Mouse (Mus musculus) stomach, embryonic 14.5 days (tissue): ENCODE data around the gene Gm10642. TPM values are rescaled to one million over a fixed set of nuclear protein-coding genes. Genes with fewer than 3 reads are reported as not detected.
A peak's percentile ranks its signal among the peaks of the same experiment; 100 is the strongest.

Experiments used
- ATAC-seq: fragments of 200-750 bp; cut with Nextera tagmentation; 2 replicates; pipeline ENCODE4 v1.8.0; 2017; ENCODE audit warnings: low read depth, moderate TSS enrichment; ENCODE audit not compliant: insufficient number of reproducible peaks, insufficient read depth, low FRiP score
- H3K27ac ChIP-seq: fragments of 300-500 bp; sonication (generic); 2 replicates; pipeline ENCODE4 v1.5.1; 2014; ENCODE audit warnings: mild to moderate bottlenecking, low read length, moderate library complexity, mixed read lengths
- H3K27me3 ChIP-seq: fragments of 300-500 bp; sonication (generic); 2 replicates; pipeline ENCODE4 v1.6.1; 2014; ENCODE audit warnings: low read length, control low read depth, mixed read lengths; ENCODE audit not compliant: control insufficient read depth, insufficient read depth
- H3K36me3 ChIP-seq: fragments of 300-500 bp; sonication (generic); 2 replicates; pipeline ENCODE4 v1.6.1; 2014; ENCODE audit warnings: mild to moderate bottlenecking, control low read depth, low read length, moderate library complexity, mixed read lengths; ENCODE audit not compliant: control insufficient read depth, insufficient read depth
- H3K4me1 ChIP-seq: fragments of 300-500 bp; sonication (generic); 2 replicates; pipeline ENCODE4 v1.6.1; 2014; ENCODE audit warnings: low read length, control low read depth, mixed read lengths; ENCODE audit not compliant: control insufficient read depth, insufficient read depth
- H3K4me2 ChIP-seq: fragments of 300-500 bp; sonication (generic); replicated peaks from 2 replicates; pipeline ENCODE4 v1.6.1; 2014; ENCODE audit warnings: low read depth, low read length, control low read depth
- H3K4me3 ChIP-seq: fragments of 300-500 bp; sonication (generic); 2 replicates; pipeline ENCODE4 v1.5.1; 2014; ENCODE audit warnings: low read depth, low read length, control low read depth
- H3K9ac ChIP-seq: fragments of 300-500 bp; sonication (generic); replicated peaks from 2 replicates; pipeline ENCODE4 v1.6.1; 2014; ENCODE audit warnings: low read depth, mild to moderate bottlenecking, control low read depth, low read length, moderate library complexity, mixed read lengths
- H3K9me3 ChIP-seq: fragments of 300-500 bp; sonication (generic); 2 replicates; pipeline ENCODE4 v1.6.1; 2016; ENCODE audit warnings: low read depth, low read length, control low read depth; ENCODE audit not compliant: control insufficient read depth
- WGBS: fragments of 180-500 bp; shearing (Covaris S2); extraction: QIAGEN DNeasy Blood & Tissue Kit; methylation state at CpG from one replicate; pipeline ENCODE4 v1.1.7; 2014; 5-methylcytosine and 5-hydroxymethylcytosine counted together
- polyA plus RNA-seq: library from polyadenylated mRNA; unstranded; fragments of >200 nt; fragmentation: Nextera tagmentation; extraction: Ambion mirVana; gene quantifications from 2 replicates; pipeline ENCODE4 v1.2.1, GENCODE M21; 2014

The Gm10642 gene
- polyA plus RNA-seq, result 0.26 and 0.38 TPM in 2 replicates

- peak within 1 kb of the TSS; percentile 85 for H3K4me3 ChIP-seq
- H3K27me3 ChIP-seq, result no peaks in the 10 kb centered on the region
- H3K9ac ChIP-seq, result peak within 1 kb of the TSS; percentile 80
- H3K4me2 ChIP-seq, result peak within 1 kb of the TSS; percentile 86
- H3K9me3 ChIP-seq, result no peaks in the 10 kb centered on the region
- H3K27ac ChIP-seq, result peak within 1 kb of the TSS; percentile 92
- H3K4me1 ChIP-seq, result peaks cover 8% of the 10 kb centered on the region
- under 1% methylated on average over 63 of the region's 72 CpGs for WGBS
- H3K36me3 ChIP-seq, result no peaks in the 10 kb centered on the region
- ATAC-seq, result peak; percentile 42
Observed at GRCm38 (mm10) chr9:70656130-70657007, at the start of gene Gm10642. Gene Gm10642, plus strand, starts transcription at chr9:70656251.

GRCm38 (mm10) chr9:70611026-70611673 is 44.9 kb upstream of the Gm10642 start:
- no peak for ATAC-seq

GRCm38 (mm10) chr9:70629711-70630110 is 26.3 kb upstream of the Gm10642 start:
- H3K9ac ChIP-seq, result no peak overlapping the region
- no peaks in the 10 kb centered on the region for H3K27me3 ChIP-seq
- H3K4me3 ChIP-seq, result no peak overlapping the region
- ATAC-seq, result no peak
- no peaks in the 10 kb centered on the region for H3K4me1 ChIP-seq
- 71% methylated on average over 2 of the region's 2 CpGs for WGBS
- no peak overlapping the region for H3K4me2 ChIP-seq
- H3K9me3 ChIP-seq, result no peaks in the 10 kb centered on the region
- no peaks in the 10 kb centered on the region for H3K36me3 ChIP-seq
- H3K27ac ChIP-seq, result no peak overlapping the region

More at GRCm38 (mm10) chr9:70611026-70611673, 44.9 kb upstream of the Gm10642 start:
- H3K36me3 ChIP-seq, result no peaks in the 10 kb centered on the region; the same call in none of the 2 replicates
- 63% methylated on average over 3 of the region's 3 CpGs for WGBS
- H3K9me3 ChIP-seq, result no peaks in the 10 kb centered on the region
- H3K9ac ChIP-seq, result no peak overlapping the region
- no peaks in the 10 kb centered on the region for H3K4me1 ChIP-seq
- H3K4me2 ChIP-seq, result no peak overlapping the region
- H3K27me3 ChIP-seq, result no peaks in the 10 kb centered on the region
- H3K27ac ChIP-seq, result no peak overlapping the region
- H3K4me3 ChIP-seq, result no peak overlapping the region

- WGBS, result 19% methylated on average over 5 of the region's 5 CpGs
- no peaks in the 10 kb centered on the region for H3K27me3 ChIP-seq
- no peaks in the 10 kb centered on the region for H3K4me1 ChIP-seq
- no peak for ATAC-seq
- no peak overlapping the region for H3K9ac ChIP-seq
- no peak overlapping the region for H3K4me3 ChIP-seq
- H3K4me2 ChIP-seq, result no peak overlapping the region
- H3K36me3 ChIP-seq, result no peaks in the 10 kb centered on the region
- no peak overlapping the region for H3K27ac ChIP-seq
- no peaks in the 10 kb centered on the region for H3K9me3 ChIP-seq
Observed at GRCm38 (mm10) chr9:70631665-70632064, 24.4 kb upstream of the Gm10642 start.

- ATAC-seq, result no peak
- WGBS, result 83% methylated on average over 2 of the region's 2 CpGs
Observed at GRCm38 (mm10) chr9:70636748-70637147, 19.3 kb upstream of the Gm10642 start.

GRCm38 (mm10) chr9:70650260-70650659 is 5.8 kb upstream of the Gm10642 start:
- no peaks in the 10 kb centered on the region for H3K36me3 ChIP-seq
- no peaks in the 10 kb centered on the region for H3K9me3 ChIP-seq
- no peak overlapping the region for H3K4me2 ChIP-seq
- 63% methylated on average over 2 of the region's 2 CpGs for WGBS
- H3K9ac ChIP-seq, result no peak overlapping the region
- no peak overlapping the region for H3K4me3 ChIP-seq
- H3K4me1 ChIP-seq, result peaks cover 8% of the 10 kb centered on the region
- no peaks in the 10 kb centered on the region for H3K27me3 ChIP-seq
- no peak for ATAC-seq
- H3K27ac ChIP-seq, result no peak overlapping the region

More at GRCm38 (mm10) chr9:70636748-70637147, 19.3 kb upstream of the Gm10642 start:
- no peaks in the 10 kb centered on the region for H3K4me1 ChIP-seq
- H3K27ac ChIP-seq, result no peak overlapping the region
- H3K27me3 ChIP-seq, result no peaks in the 10 kb centered on the region
- H3K4me3 ChIP-seq, result no peak overlapping the region
- no peak overlapping the region for H3K9ac ChIP-seq
- no peaks in the 10 kb centered on the region for H3K9me3 ChIP-seq
- no peak overlapping the region for H3K4me2 ChIP-seq
- no peaks in the 10 kb centered on the region for H3K36me3 ChIP-seq

- no peak overlapping the region for H3K4me2 ChIP-seq
- peaks cover 8% of the 10 kb centered on the region for H3K4me1 ChIP-seq
- WGBS, result 96% methylated on average over 1 of the region's 1 CpGs
- H3K9me3 ChIP-seq, result no peaks in the 10 kb centered on the region
- H3K4me3 ChIP-seq, result no peak overlapping the region
- ATAC-seq, result no peak
- no peaks in the 10 kb centered on the region for H3K36me3 ChIP-seq
- no peak overlapping the region for H3K27ac ChIP-seq
- H3K27me3 ChIP-seq, result no peaks in the 10 kb centered on the region
- no peak overlapping the region for H3K9ac ChIP-seq
Observed at GRCm38 (mm10) chr9:70650994-70651393, 5.1 kb upstream of the Gm10642 start.

GRCm38 (mm10) chr9:70652221-70652620 is 3.8 kb upstream of the Gm10642 start:
- H3K9me3 ChIP-seq, result no peaks in the 10 kb centered on the region
- H3K4me2 ChIP-seq, result no peak overlapping the region
- H3K4me3 ChIP-seq, result no peak overlapping the region
- ATAC-seq, result no peak
- no peak overlapping the region for H3K27ac ChIP-seq
- H3K36me3 ChIP-seq, result no peaks in the 10 kb centered on the region
- WGBS, result 77% methylated on average over 2 of the region's 2 CpGs
- no peaks in the 10 kb centered on the region for H3K27me3 ChIP-seq
- peaks cover 8% of the 10 kb centered on the region for H3K4me1 ChIP-seq
- no peak overlapping the region for H3K9ac ChIP-seq
